Mouse (Mus musculus) myocyte (in vitro differentiated cells): ENCODE data around the gene Mvd. TPM values are rescaled to one million over a fixed set of nuclear protein-coding genes. Genes with fewer than 3 reads are reported as not detected.

Experiments used
- H3K27me3 ChIP-seq: one replicate; pipeline ENCODE4 v1.6.1; 2011; ENCODE audit not compliant: control insufficient read depth, insufficient read depth, insufficient read length
- H3K36me3 ChIP-seq: one replicate; pipeline ENCODE4 v1.6.1; 2011; ENCODE audit not compliant: control insufficient read depth, insufficient read depth
- H3K4me2 ChIP-seq: one replicate; pipeline ENCODE4 v1.6.1; 2011; ENCODE audit warnings: low read depth, control low read depth
- H3K4me3 ChIP-seq: one replicate; pipeline ENCODE4 v1.5.1; 2011; ENCODE audit warnings: mild to moderate bottlenecking, control low read depth, moderate library complexity
- H3K79me2 ChIP-seq: one replicate; pipeline ENCODE4 v1.6.1; 2011; ENCODE audit not compliant: control insufficient read depth, insufficient read depth
- H3ac ChIP-seq: one replicate; pipeline ENCODE4 v1.6.1; 2011; ENCODE audit not compliant: control insufficient read depth, insufficient read length
- CEBPB ChIP-seq: IDR thresholded peaks from 2 replicates; pipeline ENCODE4 v1.6.1; 2011; ENCODE audit warnings: mild to moderate bottlenecking, moderate library complexity; ENCODE audit not compliant: poor library complexity, insufficient read depth, severe bottlenecking
- E2F4 ChIP-seq: IDR thresholded peaks from one replicate; pipeline ENCODE4 v1.6.1; 2011; ENCODE audit warnings: mild to moderate bottlenecking, control low read depth, moderate library complexity; ENCODE audit not compliant: insufficient read depth
- MAX ChIP-seq: IDR thresholded peaks from one replicate; pipeline ENCODE4 v1.6.1; 2011; ENCODE audit warnings: low read depth, mild to moderate bottlenecking, control low read depth
- MYOD1 ChIP-seq, 3 experiments: IDR thresholded peaks; one replicate each; pipeline ENCODE4 v1.6.1; 2011; ENCODE audit warnings: control low read depth in 2 of 3, low read depth in 2 of 3, mild to moderate bottlenecking in 2 of 3, moderate library complexity in 1 of 3; ENCODE audit not compliant: insufficient read length in 2 of 3, control insufficient read depth in 1 of 3
- MYOG ChIP-seq, 3 experiments: IDR thresholded peaks; one replicate each; pipeline ENCODE4 v1.6.1; 2011; ENCODE audit warnings: control low read depth in 2 of 3, low read depth in 2 of 3, mild to moderate bottlenecking in 2 of 3; ENCODE audit not compliant: insufficient read length in 2 of 3, control insufficient read depth in 1 of 3, insufficient read depth in 1 of 3
- POLR2A ChIP-seq: IDR thresholded peaks from one replicate; pipeline ENCODE4 v1.6.1; 2011; ENCODE audit warnings: low read depth, mild to moderate bottlenecking, control low read depth, moderate library complexity; ENCODE audit not compliant: insufficient read length
- POLR2AphosphoS2 ChIP-seq: IDR thresholded peaks from one replicate; pipeline ENCODE4 v1.6.1; 2011; ENCODE audit warnings: low read depth, control low read depth; ENCODE audit not compliant: insufficient read length
- REST ChIP-seq: IDR thresholded peaks from one replicate; pipeline ENCODE4 v1.6.1; 2011; ENCODE audit warnings: mild to moderate bottlenecking, control low read depth, moderate library complexity; ENCODE audit not compliant: insufficient read depth, insufficient read length
- SRF ChIP-seq: IDR thresholded peaks from one replicate; pipeline ENCODE4 v1.6.1; 2011; ENCODE audit warnings: low read depth; ENCODE audit not compliant: control insufficient read depth, insufficient read length
- TCF12 ChIP-seq: IDR thresholded peaks from one replicate; pipeline ENCODE4 v1.6.1; 2011; ENCODE audit warnings: mild to moderate bottlenecking, control low read depth; ENCODE audit not compliant: poor library complexity, insufficient read depth, severe bottlenecking
- TCF3 ChIP-seq: IDR thresholded peaks from one replicate; pipeline ENCODE4 v1.6.1; 2011; ENCODE audit warnings: low read depth, control low read depth; ENCODE audit not compliant: insufficient read length
- USF1 ChIP-seq: IDR thresholded peaks from one replicate; pipeline ENCODE4 v1.6.1; 2011; ENCODE audit warnings: low read depth, mild to moderate bottlenecking, control low read depth, moderate library complexity
- polyA plus RNA-seq: library from polyadenylated mRNA; unstranded; fragments of >200 nt; fragmentation: generic; extraction: Trizol; gene quantifications from one replicate; pipeline ENCODE4 v1.2.1, GENCODE M21; 2012; ENCODE audit warnings: missing spikeins

Gene Mvd
- polyA plus RNA-seq, 1 experiment = 85.3 TPM

DNA sequence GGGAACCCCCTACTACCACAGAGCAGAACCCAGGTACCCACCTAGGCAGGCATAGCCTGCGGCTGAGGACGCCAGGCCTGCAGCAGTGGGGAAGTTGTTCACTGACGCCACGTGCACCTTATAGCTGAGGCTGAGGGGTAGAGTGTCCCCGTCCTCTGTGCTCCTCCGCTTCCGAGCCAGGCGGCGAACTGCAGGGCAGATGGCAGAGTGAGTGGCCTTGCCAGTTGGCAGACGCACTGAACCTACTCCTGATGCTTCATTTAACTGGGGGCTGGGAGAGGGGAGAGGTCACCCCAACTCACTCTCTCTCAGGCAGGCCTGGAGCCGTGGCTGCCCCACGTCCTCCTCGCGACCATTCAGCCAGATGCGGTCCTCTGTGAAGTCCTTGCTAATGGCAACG is 3.9 kb downstream of the Mvd start:
- Histone ChIP-seq H3K79me2 (peaks cover 16% of the 10 kb centered on the region), H3K36me3 (peaks cover 18% of the 10 kb centered on the region), H3K27me3 (no peaks in the 10 kb centered on the region), H3K4me3 (no peak overlapping the region), H3ac (no peak overlapping the region), H3K4me2 (no peak overlapping the region)
- TF ChIP-seq TCF3 = no peak
- no peak for TF ChIP-seq USF1
- TF ChIP-seq MAX = no peak
- no peak for TF ChIP-seq SRF
- no peak for TF ChIP-seq MYOG (IDR thresholded peaks at IDR 0.05; ENCODE audit: control insufficient read depth in 1 of 3, insufficient read depth in 1 of 3, insufficient read length in 2 of 3, low read depth in 2 of 3)
- no peak for TF ChIP-seq CEBPB
- TF ChIP-seq REST = no peak
- TF ChIP-seq TCF12 = no peak
- no peak for TF ChIP-seq MYOD1 (IDR thresholded peaks at IDR 0.05; ENCODE audit: control insufficient read depth in 1 of 3, insufficient read length in 2 of 3, low read depth in 2 of 3)
- TF ChIP-seq E2F4 = no peak
- no peak for TF ChIP-seq POLR2A
- TF ChIP-seq POLR2AphosphoS2 = no peak

DNA sequence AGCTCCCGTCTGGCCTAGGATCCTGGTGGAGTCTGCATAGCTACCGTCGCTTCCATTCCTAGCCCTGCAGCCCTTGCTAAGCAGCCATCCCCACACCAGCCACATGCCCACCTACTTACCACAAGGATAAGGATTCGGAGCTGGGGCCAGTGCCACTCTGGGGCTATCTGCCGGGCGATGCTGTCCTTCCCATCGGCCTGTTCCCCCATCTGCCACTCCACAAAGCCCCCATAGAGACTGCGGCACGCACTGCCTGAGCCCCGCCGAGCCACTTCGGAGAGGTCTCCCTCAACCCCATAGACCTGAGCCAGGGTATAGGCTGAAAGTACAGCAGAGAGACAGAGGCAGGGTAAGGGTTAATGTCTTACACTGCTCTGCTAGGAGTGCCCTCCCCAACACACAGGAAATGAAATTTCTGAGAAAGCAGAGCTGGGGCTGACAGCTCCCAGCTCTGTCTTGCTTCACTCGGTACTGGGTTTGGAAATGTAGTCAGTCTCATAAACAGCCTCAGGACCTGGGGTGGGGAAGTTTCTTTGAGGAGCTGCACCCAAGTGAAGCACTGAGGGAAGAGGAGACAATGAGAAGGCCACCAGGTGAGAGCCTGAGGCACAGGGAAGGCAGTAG is 5.4 kb downstream of the Mvd start:
- Histone ChIP-seq H3K27me3 (no peaks in the 10 kb centered on the region), H3K79me2 (peaks cover 13% of the 10 kb centered on the region), H3K36me3 (peaks cover 18% of the 10 kb centered on the region), H3K4me2 (no peak overlapping the region), H3ac (no peak overlapping the region), H3K4me3 (no peak overlapping the region)
- no peak for TF ChIP-seq USF1
- TF ChIP-seq E2F4 = no peak
- TF ChIP-seq TCF3 = no peak
- TF ChIP-seq MYOD1 (IDR thresholded peaks at IDR 0.05; ENCODE audit: control insufficient read depth in 1 of 3, insufficient read length in 2 of 3, low read depth in 2 of 3) = no peak

DNA sequence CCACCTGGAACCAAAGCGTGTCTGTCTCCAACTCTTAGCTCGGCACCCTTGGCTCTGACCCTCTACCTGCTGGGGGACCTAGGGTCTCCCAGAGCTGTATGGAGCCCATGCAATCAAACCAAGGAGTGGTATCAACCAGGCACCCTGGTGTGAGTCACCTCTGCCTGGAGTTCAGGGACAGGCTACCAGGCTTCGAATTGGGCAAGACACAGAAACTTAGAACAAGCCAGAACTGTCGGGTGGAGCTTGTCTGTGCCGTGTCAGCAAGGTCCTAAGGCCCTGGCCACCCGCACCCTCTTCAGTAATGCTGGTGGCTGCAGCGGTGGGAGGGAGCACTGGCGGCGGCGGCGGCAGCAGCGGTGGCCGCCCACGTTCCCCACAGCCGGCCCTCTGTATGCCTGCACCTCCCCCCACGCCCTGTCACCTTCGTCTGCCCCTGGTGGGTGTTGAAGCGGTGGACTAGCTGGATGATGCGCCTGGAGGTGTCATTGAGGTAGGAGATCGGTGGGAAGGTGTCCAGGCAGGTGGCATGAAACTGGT is 6.6 kb downstream of the Mvd start:
- H3K4me2 ChIP-seq = no peak overlapping the region
- H3K27me3 ChIP-seq = no peaks in the 10 kb centered on the region
- peaks cover 2% of the 10 kb centered on the region for H3K79me2 ChIP-seq
- TF ChIP-seq E2F4 = no peak
- TF ChIP-seq REST = no peak
- no peak for TF ChIP-seq POLR2AphosphoS2
- no peak for TF ChIP-seq CEBPB
- TF ChIP-seq USF1 = no peak
- no peak for TF ChIP-seq MAX
- no peak for TF ChIP-seq TCF12
- TF ChIP-seq POLR2A = no peak
- no peak for TF ChIP-seq SRF
- TF ChIP-seq TCF3 = no peak
- no peak for TF ChIP-seq MYOG (IDR thresholded peaks at IDR 0.05; ENCODE audit: control insufficient read depth in 1 of 3, insufficient read depth in 1 of 3, insufficient read length in 2 of 3, low read depth in 2 of 3)
- H3K36me3 ChIP-seq = peaks cover 18% of the 10 kb centered on the region
- no peak overlapping the region for H3ac ChIP-seq
- H3K4me3 ChIP-seq = no peak overlapping the region

DNA sequence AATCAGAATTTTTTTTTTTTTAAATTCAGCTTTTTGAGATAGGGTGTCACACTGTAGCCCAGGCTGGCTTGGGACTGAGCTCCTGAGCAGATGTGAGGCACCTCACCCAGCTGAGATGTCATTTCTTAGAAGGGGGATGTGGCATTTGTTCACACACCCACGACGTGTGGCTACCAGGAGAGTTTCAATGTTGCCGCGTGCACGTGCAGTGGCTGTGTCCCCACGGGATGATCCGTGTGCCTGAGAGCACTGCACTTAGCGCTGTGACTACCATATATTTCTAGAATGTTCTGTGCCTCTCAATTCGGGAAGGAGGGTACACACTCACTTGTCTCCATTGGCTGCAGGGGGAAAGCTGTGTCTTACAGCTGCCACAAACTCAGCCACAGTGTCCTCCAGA is 7.1 kb downstream of the Mvd start:
- Histone ChIP-seq H3K4me3 (no peak overlapping the region), H3K4me2 (no peak overlapping the region), H3K36me3 (peaks cover 18% of the 10 kb centered on the region), H3ac (no peak overlapping the region), H3K79me2 (no peaks in the 10 kb centered on the region), H3K27me3 (no peaks in the 10 kb centered on the region)
- no peak for TF ChIP-seq MYOG (IDR thresholded peaks at IDR 0.05; ENCODE audit: control insufficient read depth in 1 of 3, insufficient read depth in 1 of 3, insufficient read length in 2 of 3, low read depth in 2 of 3)

DNA sequence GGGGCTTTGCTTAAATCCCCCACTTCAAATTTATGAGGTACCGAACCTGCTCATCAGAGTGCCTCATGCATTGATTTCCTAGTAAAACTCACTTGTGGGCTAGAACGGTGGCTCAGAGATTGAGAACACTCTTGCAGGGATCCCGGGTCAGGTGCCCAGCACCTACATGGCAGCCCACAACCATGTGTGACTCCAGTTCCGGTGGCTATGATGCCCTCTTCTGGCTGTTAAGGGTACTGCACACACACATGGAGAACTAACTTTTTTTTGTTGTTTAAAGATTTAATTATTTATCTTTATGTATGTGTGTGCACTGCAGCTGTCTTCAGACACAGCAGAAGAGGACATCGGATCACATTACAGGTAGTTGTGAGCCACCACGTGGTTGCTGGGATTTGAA is 7.8 kb downstream of the Mvd start:
- TF ChIP-seq TCF12 (no peak), POLR2A (no peak), REST (no peak), E2F4 (no peak), USF1 (no peak), CEBPB (no peak), MYOD1 (IDR thresholded peaks at IDR 0.05; ENCODE audit: control insufficient read depth in 1 of 3, insufficient read length in 2 of 3, low read depth in 2 of 3) (no peak), TCF3 (no peak), SRF (no peak), MAX (no peak), MYOG (IDR thresholded peaks at IDR 0.05; ENCODE audit: control insufficient read depth in 1 of 3, insufficient read depth in 1 of 3, insufficient read length in 2 of 3, low read depth in 2 of 3) (no peak), POLR2AphosphoS2 (no peak)
- no peak overlapping the region for H3ac ChIP-seq
- H3K79me2 ChIP-seq = no peaks in the 10 kb centered on the region
- peaks cover 18% of the 10 kb centered on the region for H3K36me3 ChIP-seq
- no peak overlapping the region for H3K4me3 ChIP-seq
- H3K27me3 ChIP-seq = no peaks in the 10 kb centered on the region
- H3K4me2 ChIP-seq = no peak overlapping the region
